Mouse (Mus musculus) forebrain, embryonic 11.5 days (tissue): ENCODE measurements around the gene Zdhhc3. TPM values are rescaled to one million over a fixed set of nuclear protein-coding genes. Genes with fewer than 3 reads are reported as not detected.
A peak's percentile ranks its signal among the peaks of the same experiment; 100 is the strongest.

Source experiments
- ATAC-seq: fragments of 200-750 bp; cut with Nextera tagmentation; replicated peaks from 2 replicates; pipeline ENCODE4 v1.8.0; 2017; ENCODE audit warnings: moderate TSS enrichment; ENCODE audit not compliant: low FRiP score
- DNase-seq: peaks from one replicate; pipeline ENCODE4 v3.0.0-alpha.2; 2017; ENCODE audit warnings: low spot score
- H3K27ac ChIP-seq: fragments of 300-500 bp; sonication (generic); 2 replicates; pipeline ENCODE4 v1.5.1; 2014; ENCODE audit warnings: low read depth, low read length
- H3K27me3 ChIP-seq: fragments of 300-500 bp; sonication (generic); 2 replicates; pipeline ENCODE4 v1.6.1; 2014; ENCODE audit warnings: mild to moderate bottlenecking, low read length, mixed read lengths; ENCODE audit not compliant: control insufficient read depth, insufficient read depth
- H3K36me3 ChIP-seq: fragments of 300-500 bp; sonication (generic); 2 replicates; pipeline ENCODE4 v1.6.1; 2014; ENCODE audit warnings: mild to moderate bottlenecking, low read length, moderate library complexity, mixed read lengths; ENCODE audit not compliant: control insufficient read depth, insufficient read depth
- H3K4me1 ChIP-seq: fragments of 300-500 bp; sonication (generic); replicated peaks from 2 replicates; pipeline ENCODE4 v1.6.1; 2014; ENCODE audit warnings: low read length, mixed read lengths; ENCODE audit not compliant: control insufficient read depth, insufficient read depth
- H3K4me2 ChIP-seq: fragments of 300-500 bp; sonication (generic); 2 replicates; pipeline ENCODE4 v1.6.1; 2014; ENCODE audit warnings: low read depth, mild to moderate bottlenecking, low read length, moderate library complexity, mixed read lengths; ENCODE audit not compliant: severe bottlenecking
- H3K4me3 ChIP-seq: fragments of 300-500 bp; sonication (generic); 2 replicates; pipeline ENCODE4 v1.5.1; 2014; ENCODE audit warnings: low read depth, low read length
- H3K9ac ChIP-seq: fragments of 300-500 bp; sonication (generic); 2 replicates; pipeline ENCODE4 v1.6.1; 2014; ENCODE audit warnings: low read length
- H3K9me3 ChIP-seq: fragments of 300-500 bp; sonication (generic); 2 replicates; pipeline ENCODE4 v1.6.1; 2016; ENCODE audit warnings: low read length, mixed read lengths; ENCODE audit not compliant: control insufficient read depth
- WGBS: fragments of 180-500 bp; shearing (Covaris S2); extraction: QIAGEN DNeasy Blood & Tissue Kit; methylation state at CpG from one replicate; pipeline ENCODE4 v1.1.7; 2014; 5-methylcytosine and 5-hydroxymethylcytosine counted together
- polyA plus RNA-seq: library from polyadenylated mRNA; unstranded; fragments of >200 nt; fragmentation: Nextera tagmentation; extraction: Ambion mirVana; gene quantifications from 2 replicates; pipeline ENCODE4 v1.2.1, GENCODE M21; 2014

Zdhhc3 gene
- polyA plus RNA-seq, 1 experiment from 2014 or later, result 69.2 TPM

- DNase-seq (no peak), ATAC-seq (no peak)
- Histone ChIP-seq H3K9me3 (no peaks in the 10 kb centered on the region), H3K27ac (no peak overlapping the region), H3K9ac (no peak overlapping the region), H3K4me1 (no peaks in the 10 kb centered on the region), H3K4me3 (no peak overlapping the region), H3K4me2 (no peak overlapping the region), H3K36me3 (peaks cover 3% of the 10 kb centered on the region; the same call in 1 of the 2 replicates), H3K27me3 (no peaks in the 10 kb centered on the region)
- WGBS, result 93% methylated on average over 2 of the region's 2 CpGs
These were observed 11.5 kb upstream of the Zdhhc3 start for GRCm38 (mm10) chr9:123124413-123124981.

- ATAC-seq (no peak), DNase-seq (no peak)
- Histone ChIP-seq H3K9me3 (no peaks in the 10 kb centered on the region), H3K4me2 (no peak overlapping the region), H3K36me3 (peaks cover 3% of the 10 kb centered on the region; the same call in 1 of the 2 replicates), H3K27me3 (no peaks in the 10 kb centered on the region), H3K9ac (no peak overlapping the region), H3K27ac (no peak overlapping the region), H3K4me3 (no peak overlapping the region), H3K4me1 (no peaks in the 10 kb centered on the region)
- WGBS, result 90% methylated on average over 6 of the region's 6 CpGs
These were observed 10.8 kb upstream of the Zdhhc3 start for GRCm38 (mm10) chr9:123123571-123124412.

GRCm38 (mm10) chr9:123123017-123123416 is 10.0 kb upstream of the Zdhhc3 start:
- no peak overlapping the region for H3K4me3 ChIP-seq
- ATAC-seq (no peak), DNase-seq (no peak)
- no peak overlapping the region for H3K9ac ChIP-seq
- H3K36me3 ChIP-seq, result peaks cover 3% of the 10 kb centered on the region; the same call in 1 of the 2 replicates
- H3K27me3 ChIP-seq, result no peaks in the 10 kb centered on the region
- H3K4me2 ChIP-seq, result no peak overlapping the region
- no peaks in the 10 kb centered on the region for H3K4me1 ChIP-seq
- WGBS, result 90% methylated on average over 3 of the region's 3 CpGs
- no peak overlapping the region for H3K27ac ChIP-seq
- no peaks in the 10 kb centered on the region for H3K9me3 ChIP-seq

- H3K4me3 ChIP-seq, result no peak overlapping the region
- no peak for ATAC-seq
- no peak overlapping the region for H3K4me2 ChIP-seq
- 85% methylated on average over 1 of the region's 1 CpGs for WGBS
- DNase-seq, result no peak
- H3K27ac ChIP-seq, result no peak overlapping the region
- H3K9me3 ChIP-seq, result no peaks in the 10 kb centered on the region
- no peak overlapping the region for H3K9ac ChIP-seq
- no peaks in the 10 kb centered on the region for H3K27me3 ChIP-seq
- H3K4me1 ChIP-seq, result peaks cover 6% of the 10 kb centered on the region; the same call in 1 of the 2 replicates
- H3K36me3 ChIP-seq, result peaks cover 3% of the 10 kb centered on the region; the same call in 1 of the 2 replicates
These were observed 2.6 kb upstream of the Zdhhc3 start for GRCm38 (mm10) chr9:123115566-123115965.

DNA sequence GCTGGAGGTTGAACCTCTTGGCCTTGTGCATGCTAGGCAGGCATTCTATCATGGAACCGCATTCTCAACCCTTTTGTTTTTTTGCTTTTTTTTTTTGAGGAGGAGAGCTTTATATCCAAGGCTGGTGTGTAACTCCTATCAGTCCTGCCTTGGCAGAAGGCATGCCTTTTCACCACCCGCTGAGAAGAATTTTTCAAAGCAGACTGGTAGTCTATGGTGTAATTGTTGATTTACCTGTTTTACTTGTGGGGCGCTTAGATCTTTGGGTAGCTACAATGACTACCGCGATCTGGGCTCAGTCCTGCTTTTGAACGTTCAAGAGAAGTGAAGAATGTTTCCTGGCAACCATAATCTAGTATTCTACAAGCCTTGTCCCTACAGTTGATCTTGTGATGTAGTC is 926 bp upstream of the Zdhhc3 start:
- H3K27ac ChIP-seq, result no peak overlapping the region
- 68% methylated on average over 6 of the region's 6 CpGs for WGBS
- H3K9me3 ChIP-seq, result no peaks in the 10 kb centered on the region
- H3K36me3 ChIP-seq, result no peaks in the 10 kb centered on the region; the same call in 1 of the 2 replicates
- peak overlapping the region; percentile 96 for H3K9ac ChIP-seq
- DNase-seq, result no peak
- no peak for ATAC-seq
- no peaks in the 10 kb centered on the region for H3K27me3 ChIP-seq
- peak overlapping the region; percentile 90 for H3K4me2 ChIP-seq
- peaks cover 6% of the 10 kb centered on the region; the same call in 1 of the 2 replicates for H3K4me1 ChIP-seq
- peak overlapping the region; percentile 90 for H3K4me3 ChIP-seq

DNA sequence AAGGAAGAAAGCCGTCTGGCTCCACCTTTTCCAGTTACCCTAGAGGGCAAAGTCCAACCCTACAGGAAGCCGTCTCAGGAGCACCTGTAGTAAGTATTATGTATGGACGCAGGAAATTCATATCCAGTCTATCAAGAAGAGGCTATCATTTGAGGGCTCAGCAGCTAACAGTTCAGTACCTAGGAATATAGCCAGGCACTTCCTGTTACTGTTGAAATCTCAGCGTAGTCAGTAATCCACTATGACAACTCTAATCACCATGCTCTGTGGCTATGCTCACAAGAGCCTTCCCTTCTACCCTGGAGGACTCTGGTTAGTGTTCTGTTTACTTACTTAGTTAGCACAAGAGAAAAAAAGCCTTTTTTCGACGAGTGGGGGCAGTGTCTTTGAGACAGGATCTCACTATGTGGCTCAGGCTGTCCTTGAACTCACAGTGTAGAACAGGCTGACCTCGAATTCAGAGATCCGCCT is 1.2 kb downstream of the Zdhhc3 start:
- WGBS, result 65% methylated on average over 8 of the region's 8 CpGs
- H3K4me3 ChIP-seq, result peak overlapping the region; percentile 90
- H3K27ac ChIP-seq, result no peak overlapping the region
- ATAC-seq (no peak), DNase-seq (no peak)
- H3K27me3 ChIP-seq, result no peaks in the 10 kb centered on the region
- peaks cover 6% of the 10 kb centered on the region; the same call in 1 of the 2 replicates for H3K4me1 ChIP-seq
- no peaks in the 10 kb centered on the region for H3K9me3 ChIP-seq
- no peaks in the 10 kb centered on the region; the same call in 1 of the 2 replicates for H3K36me3 ChIP-seq
- peak overlapping the region; percentile 96 for H3K9ac ChIP-seq
- peak overlapping the region; percentile 90 for H3K4me2 ChIP-seq

DNA sequence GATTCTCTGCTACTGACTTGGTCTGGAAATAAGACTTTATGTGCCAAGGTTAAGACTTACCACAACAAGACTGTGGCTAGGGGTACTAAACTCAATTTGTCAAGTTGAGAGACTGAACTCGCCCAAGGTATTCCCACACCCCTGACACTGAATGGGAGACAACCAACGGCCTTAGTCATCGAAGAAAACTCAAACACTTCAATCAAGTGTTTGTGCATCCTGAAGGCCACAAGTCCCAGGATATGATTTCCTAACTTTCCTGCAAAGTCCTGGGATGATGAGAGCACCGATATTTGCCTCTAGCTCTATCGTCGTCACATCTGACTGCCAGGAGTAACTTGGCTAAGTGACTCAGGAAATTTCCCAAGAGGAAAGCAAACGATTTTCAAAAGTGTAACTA is 3.8 kb downstream of the Zdhhc3 start:
- no peak for ATAC-seq
- WGBS, result 94% methylated on average over 7 of the region's 7 CpGs
- Histone ChIP-seq H3K27ac (no peak overlapping the region), H3K4me1 (peaks cover 6% of the 10 kb centered on the region; the same call in 1 of the 2 replicates), H3K9me3 (no peaks in the 10 kb centered on the region), H3K4me3 (no peak overlapping the region), H3K9ac (no peak overlapping the region), H3K27me3 (no peaks in the 10 kb centered on the region), H3K4me2 (no peak overlapping the region), H3K36me3 (no peaks in the 10 kb centered on the region; the same call in 1 of the 2 replicates)
- DNase-seq, result no peak

GRCm38 (mm10) chr9:123107186-123107585 is 5.8 kb downstream of the Zdhhc3 start:
- Histone ChIP-seq H3K9me3 (no peaks in the 10 kb centered on the region), H3K4me3 (no peak overlapping the region), H3K4me2 (no peak overlapping the region), H3K27me3 (no peaks in the 10 kb centered on the region), H3K27ac (no peak overlapping the region), H3K9ac (no peak overlapping the region), H3K36me3 (no peaks in the 10 kb centered on the region; the same call in 1 of the 2 replicates), H3K4me1 (peaks cover 5% of the 10 kb centered on the region; the same call in 1 of the 2 replicates)
- DNase-seq, result no peak
- no peak for ATAC-seq
- WGBS, result 95% methylated on average over 4 of the region's 4 CpGs
